Mouse (Mus musculus) frontal cortex, postnatal 25 days (tissue): Measurements from ENCODE around the gene Kalrn.

Experiments
- DNase-seq, 2 experiments: peaks; one replicate each; pipeline ENCODE4 v3.0.0; 2022; ENCODE audit warnings: low spot score in 2 of 2

The Kalrn gene

DNA sequence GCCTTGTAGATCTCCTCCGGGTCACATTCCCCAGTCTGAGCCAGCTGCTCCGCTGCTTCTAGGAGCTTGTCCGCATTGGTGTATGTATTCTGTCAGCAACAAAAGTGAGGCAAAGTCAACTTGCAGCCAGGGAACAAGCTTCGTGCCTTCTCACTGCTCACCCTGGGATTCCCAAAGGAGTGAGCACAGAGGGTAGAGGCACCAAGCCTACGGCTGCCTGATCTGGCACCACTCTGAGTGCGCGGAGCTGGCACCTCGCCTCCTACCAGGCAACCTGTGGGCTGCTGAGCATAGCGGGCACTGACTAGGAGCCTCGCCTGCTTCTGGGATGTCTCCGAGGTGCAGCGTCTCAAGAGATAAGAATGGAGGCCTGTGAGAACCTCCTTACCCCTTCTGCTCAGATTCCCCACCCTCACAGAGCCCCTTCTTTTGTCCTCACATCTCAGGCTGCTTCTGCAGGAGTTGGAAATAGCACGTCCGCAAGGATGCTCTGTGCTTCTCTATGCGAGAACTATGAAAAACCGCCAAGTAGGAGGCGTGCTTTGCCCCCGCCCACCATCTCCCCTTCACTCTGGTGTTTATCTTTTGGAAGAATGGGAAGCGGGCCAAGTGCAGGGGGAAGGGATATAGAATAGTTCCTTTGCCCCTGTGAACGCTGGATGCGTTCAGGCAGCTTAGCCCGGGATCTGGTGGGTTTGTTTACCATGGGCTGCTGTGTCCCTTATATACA is 310.4 kb downstream of the Kalrn start:
- DNase-seq = peak; percentile 52 to 68

- DNase-seq = no peak
These were observed 312.1 kb downstream of the Kalrn start for GRCm38 (mm10) chr16:34260971-34261924.

DNA sequence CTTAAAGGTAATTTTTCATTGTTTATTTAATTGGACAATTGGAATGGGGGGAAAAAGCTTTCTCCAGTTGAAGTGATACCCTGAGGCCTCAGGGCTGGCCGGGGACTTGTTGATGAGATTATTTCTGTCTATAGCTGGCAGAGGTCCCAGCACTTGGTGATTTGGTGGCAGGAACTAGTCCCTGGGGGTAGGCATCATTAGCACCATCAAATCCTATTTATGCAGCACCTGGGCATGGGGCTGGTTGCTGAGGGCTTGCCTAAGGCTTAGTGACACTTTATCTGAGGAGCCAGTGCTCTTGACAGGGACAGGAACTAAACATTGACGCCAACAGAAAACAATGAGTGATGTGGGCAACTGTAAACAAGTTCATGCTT is 318.7 kb downstream of the Kalrn start:
- no peak for DNase-seq

- DNase-seq = no peak
These were observed 319.2 kb downstream of the Kalrn start for GRCm38 (mm10) chr16:34254002-34254645.

DNA sequence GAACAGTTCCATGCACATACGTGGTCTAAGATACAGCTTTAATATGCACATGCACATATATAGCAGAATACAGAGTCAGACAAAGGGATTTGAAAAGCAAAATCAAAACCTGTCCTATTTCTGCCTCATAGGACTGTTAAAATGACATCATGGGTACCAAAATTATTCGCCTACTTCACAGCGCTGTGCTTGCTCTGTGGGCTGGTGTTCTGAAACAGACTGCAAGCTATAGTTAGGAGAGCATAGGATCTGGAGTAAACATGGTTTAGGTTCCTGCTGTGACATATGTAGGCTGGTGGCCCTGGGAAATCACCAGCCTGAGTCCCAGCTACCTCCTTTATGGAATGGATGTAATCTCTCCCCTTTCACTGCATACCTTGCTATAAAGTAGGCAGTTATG is 320.7 kb downstream of the Kalrn start:
- DNase-seq = no peak

DNA sequence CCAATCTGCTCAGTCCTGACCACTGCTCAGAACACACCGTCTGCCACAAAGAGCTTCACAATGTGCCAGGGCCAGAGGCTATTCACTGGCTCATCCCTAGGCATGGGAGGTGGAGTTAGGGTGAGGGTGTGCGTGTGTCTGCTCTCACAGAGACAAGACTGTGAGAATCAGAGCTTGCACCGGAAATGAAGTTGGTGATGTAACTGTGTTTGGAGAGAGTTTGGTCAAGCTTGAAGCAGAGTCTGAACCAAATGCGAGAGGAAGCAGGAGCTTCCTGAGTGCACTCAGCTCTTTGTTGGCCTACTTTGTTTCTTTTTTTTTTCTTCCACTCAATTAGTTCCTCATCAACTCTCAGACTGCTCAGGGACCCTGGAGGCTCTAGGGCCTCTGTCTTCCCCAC is 325.1 kb downstream of the Kalrn start:
- DNase-seq = no peak

- peak in 1 of 2 experiments; percentile 67 for DNase-seq
These were observed 331.2 kb downstream of the Kalrn start for GRCm38 (mm10) chr16:34241936-34242729.

DNA sequence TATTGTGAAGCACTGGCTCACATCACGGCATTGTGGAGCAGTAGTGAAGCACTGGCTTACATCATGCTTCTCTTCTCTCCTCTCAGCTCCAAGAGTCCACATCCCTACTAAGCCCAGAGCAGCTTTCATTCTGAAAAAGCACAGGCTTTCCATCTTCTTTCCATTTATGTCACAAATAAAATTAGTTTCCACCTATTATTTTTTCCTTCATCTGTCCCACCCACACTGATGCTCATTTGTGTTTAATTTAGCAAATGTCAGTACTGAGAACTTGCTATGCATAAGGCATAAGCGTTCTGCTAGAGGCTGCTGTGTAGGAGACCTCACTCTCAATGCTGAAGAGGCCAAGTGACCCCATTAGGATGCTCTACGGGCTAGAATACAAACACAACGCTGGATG is 333.7 kb downstream of the Kalrn start:
- no peak for DNase-seq

GRCm38 (mm10) chr16:34236898-34237611 is 336.3 kb downstream of the Kalrn start:
- no peak for DNase-seq

DNA sequence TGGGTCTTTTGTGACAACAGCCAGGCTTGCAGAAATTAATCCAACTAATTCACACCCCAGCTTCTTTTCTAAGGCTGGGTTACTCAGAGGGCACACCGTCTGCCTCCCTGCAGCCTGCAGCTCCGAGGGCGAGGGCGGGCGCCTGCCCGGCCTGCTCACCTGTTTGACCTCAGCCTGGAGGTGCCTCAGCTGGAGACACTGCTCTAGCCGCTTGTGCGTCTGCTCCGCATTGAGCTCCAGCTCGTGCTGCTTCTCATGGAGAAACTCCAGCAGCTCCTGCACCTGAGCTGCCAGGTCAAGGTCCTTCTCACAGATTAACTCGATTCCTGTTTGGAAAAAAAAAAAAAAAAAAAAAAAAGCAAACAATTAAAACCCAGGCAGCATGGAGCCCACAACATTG is 338.2 kb downstream of the Kalrn start:
- no peak for DNase-seq

DNA sequence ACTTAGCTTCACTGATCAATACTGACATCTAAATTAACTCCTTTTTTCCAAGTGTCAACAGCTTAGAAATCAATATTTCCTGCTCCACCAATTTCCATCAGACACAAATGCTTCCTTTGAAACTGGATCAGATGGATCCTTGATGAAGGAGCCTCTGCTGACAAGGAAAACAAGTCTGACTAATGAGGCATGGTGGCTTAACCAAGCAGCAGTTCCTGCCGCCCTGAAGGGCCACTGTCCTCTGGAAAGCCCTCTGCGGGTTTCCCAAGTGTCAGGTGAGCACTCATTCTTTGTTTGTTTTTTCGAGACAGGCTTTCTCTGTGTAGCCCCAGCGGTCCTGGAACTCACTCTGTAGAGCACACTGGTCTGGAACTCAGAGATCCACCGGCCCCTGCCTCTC is 341.4 kb downstream of the Kalrn start:
- no peak for DNase-seq

DNA sequence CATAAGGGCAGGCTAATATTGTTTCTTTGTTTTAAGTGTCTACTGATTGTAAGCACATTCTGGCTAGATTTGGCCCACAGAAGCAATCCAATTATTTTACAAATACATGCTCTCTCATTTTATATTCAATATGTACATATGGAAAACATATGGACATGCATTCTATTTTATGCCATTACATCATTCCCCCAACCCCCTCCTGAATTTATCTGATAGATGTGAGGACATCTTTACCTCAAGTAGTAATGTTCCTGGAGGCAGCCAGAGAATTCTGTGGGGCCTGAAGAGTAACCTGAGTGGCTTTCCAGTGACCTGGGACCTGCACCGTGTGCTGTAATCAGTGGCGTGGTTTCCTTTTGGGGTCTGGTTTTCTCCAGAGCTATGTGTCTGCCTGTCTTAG is 342.2 kb downstream of the Kalrn start:
- DNase-seq = no peak

DNA sequence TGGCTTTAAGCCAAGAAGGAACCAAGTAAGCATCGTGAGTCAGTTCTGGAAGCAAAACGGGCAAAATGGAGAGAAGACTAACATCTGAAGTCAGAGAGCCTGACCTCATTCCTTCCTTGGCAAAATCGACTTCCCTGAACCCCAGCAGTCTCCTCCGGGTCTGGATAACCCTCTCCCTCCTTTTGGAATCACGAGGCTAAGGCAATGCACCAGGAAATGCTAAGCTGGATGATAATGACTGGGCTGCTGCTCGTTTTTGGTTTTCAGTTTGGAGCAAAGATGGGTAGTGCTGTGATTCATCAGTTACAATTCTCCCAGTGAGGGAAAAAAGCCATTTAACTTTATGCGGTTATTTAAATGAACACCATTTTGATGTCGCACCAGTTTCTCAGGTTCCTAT is 344.0 kb downstream of the Kalrn start:
- DNase-seq = no peak

DNA sequence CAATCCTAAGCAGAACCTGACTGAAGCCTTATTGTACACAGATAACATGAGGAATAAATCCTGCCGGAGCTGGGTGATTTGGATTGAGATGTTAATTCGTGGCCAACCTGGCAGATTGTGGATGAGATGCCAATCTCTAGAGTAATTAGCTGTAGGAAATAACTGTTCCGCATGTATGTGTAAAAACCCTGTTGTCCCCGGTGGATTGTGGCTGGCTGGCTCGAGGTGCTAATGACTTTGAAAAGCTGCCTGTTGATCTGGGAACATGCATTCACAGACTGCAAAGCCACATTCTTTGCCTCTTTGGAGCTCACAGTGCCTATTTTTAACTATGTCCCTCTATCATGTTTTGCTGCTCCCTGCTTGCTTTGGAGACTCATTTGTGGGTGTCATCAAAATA is 344.7 kb downstream of the Kalrn start:
- no peak for DNase-seq

GRCm38 (mm10) chr16:34212160-34212559 is 361.2 kb downstream of the Kalrn start:
- no peak for DNase-seq

- DNase-seq = no peak
These were observed 362.1 kb downstream of the Kalrn start for GRCm38 (mm10) chr16:34211243-34211642.

DNA sequence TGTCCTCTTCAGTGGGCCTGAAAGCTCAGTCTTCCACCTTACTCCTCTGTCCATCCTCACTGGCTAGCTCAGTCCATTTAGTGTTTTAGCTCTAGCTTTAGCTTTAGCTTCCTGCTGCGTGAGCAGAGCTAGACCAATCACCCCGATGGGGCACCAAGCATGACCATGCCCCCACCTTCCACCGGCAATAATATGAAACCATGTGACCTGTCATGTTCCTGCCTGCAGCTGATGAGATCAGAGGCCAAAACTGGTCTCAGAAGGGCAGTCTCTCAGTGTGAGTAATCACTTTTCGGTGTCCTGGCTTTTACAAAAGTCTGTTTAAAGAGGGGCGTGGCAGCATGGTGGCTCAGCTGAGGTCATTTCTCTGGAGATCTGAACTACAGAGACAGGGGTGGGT is 364.6 kb downstream of the Kalrn start:
- no peak for DNase-seq

- DNase-seq = no peak
These were observed 365.4 kb downstream of the Kalrn start for GRCm38 (mm10) chr16:34207972-34208371.

DNA sequence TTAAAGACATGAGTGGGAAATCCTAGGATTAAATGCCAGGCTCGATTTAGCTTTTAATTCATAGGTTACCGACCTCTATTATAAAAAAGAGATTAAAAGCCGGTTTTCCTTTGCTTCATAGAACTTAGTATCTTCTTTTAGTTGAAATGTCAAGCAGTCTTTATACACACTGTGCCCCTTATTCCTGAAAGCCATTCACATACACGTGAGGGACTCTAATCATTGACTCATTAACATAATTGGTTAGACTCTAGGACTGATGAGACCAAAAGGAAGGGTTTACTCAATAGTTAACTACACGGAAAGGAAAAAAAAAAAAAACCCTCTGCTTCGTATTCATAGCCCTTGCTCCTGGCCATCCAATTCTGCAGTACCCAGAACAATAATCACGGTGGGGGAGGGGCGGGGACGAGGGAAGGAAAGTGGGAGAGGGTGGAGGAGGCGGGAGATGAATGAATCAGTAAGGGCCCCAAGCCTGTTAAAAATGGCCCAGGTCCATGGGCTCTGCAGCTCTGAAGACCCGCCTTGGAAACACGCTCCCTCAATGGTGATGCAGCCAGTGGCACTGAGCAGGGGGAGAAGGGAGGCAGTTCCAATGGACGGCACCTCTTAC is 368.7 kb downstream of the Kalrn start:
- no peak for DNase-seq

GRCm38 (mm10) chr16:34199543-34199942 is 373.8 kb downstream of the Kalrn start:
- DNase-seq = no peak
